Mouse (Mus musculus): ENCODE results near the gene 6430531B16Rik. TPM values are rescaled to one million over a fixed set of nuclear protein-coding genes. Genes with fewer than 3 reads are reported as not detected.
A peak's percentile ranks its signal among the peaks of the same experiment; 100 is the strongest.

6430531B16Rik gene
- polyA plus RNA-seq, 2 experiments: not detected

DNA sequence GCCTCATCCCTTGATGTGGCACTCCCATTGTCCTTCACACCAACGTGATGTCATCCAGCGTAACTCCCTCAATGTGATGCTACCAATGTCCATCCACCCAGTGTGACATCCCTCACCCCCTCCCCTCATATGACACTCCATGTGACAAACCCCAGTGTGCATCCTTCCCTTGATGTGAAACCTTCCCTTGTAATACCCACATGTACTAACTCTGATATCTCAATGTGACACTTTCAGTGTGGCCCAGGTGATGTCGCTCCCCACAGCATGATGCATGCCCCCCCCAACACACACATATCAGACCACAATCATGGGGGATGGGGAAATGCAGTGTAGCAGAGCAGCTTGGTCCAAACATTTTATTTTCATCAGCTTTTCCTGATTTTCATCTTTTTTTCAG, 21.9 kb downstream of the 6430531B16Rik start:
- 69% methylated on average over 3 of the region's 3 CpGs for WGBS (ENCODE audit: insufficient replicate concordance)
- Histone ChIP-seq H3K36me3 (replicated peaks; ENCODE audit: control insufficient read depth, insufficient read depth, low read depth) (no peaks in the 10 kb centered on the region), H3K4me1 (replicated peaks; ENCODE audit: control insufficient read depth in 2 of 2, insufficient read depth in 2 of 2, low read length in 1 of 2) (peaks cover 0 to 5% of the 10 kb centered on the region in 2 experiments; a peak in 2 of 4 replicates), H3K9me3 (ENCODE audit: control insufficient read depth, low read length) (no peaks in the 10 kb centered on the region), H3K27me3 (ENCODE audit: control insufficient read depth, insufficient read depth, low read length) (peaks cover 2% of the 10 kb centered on the region; the same call in 1 of the 2 replicates), H3K4me2 (ENCODE audit: low read depth) (no peak overlapping the region), H3K9ac (replicated peaks) (no peak overlapping the region), H3K4me3 (ENCODE audit: insufficient read depth in 1 of 2, low read depth in 2 of 2, low read length in 2 of 2) (no peak overlapping the region), H3K27ac (no peak overlapping the region)
- DNase-seq (ENCODE audit: low read depth in 3 of 3, low spot score in 3 of 3) (no peak), ATAC-seq (ENCODE audit: insufficient read depth) (no peak)
- TF ChIP-seq CTCF (IDR thresholded peaks at IDR 0.05; ENCODE audit: low read depth) (no peak), EP300 (IDR thresholded peaks at IDR 0.05; ENCODE audit: low read depth) (no peak)

DNA sequence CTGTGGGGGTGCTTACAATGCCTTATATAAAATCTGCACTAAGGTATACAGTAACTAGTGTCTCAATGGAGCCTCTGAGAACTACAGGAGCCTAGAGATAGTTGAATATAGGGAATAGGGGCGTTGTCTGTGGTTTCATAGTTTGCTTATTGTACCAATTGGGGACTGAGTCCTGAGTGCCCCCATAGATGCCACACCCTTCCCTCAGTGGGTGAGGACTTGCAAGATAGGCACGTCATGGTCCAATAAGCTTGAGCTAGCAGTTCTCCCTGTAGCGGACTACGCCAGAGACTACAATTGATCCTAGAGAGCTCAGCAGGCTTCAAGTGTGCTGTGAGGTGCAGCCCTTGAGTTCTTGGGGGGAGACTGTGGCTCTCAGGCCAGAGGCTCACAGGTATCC, 23.1 kb downstream of the 6430531B16Rik start:
- no peaks in the 10 kb centered on the region for H3K36me3 ChIP-seq (replicated peaks; ENCODE audit: control insufficient read depth, insufficient read depth, low read depth)
- no peak overlapping the region for H3K4me3 ChIP-seq (ENCODE audit: insufficient read depth in 1 of 2, low read depth in 2 of 2, low read length in 2 of 2)
- H3K4me1 ChIP-seq (replicated peaks; ENCODE audit: control insufficient read depth in 2 of 2, insufficient read depth in 2 of 2, low read length in 1 of 2): peaks cover 0 to 7% of the 10 kb centered on the region in 2 experiments; a peak in 2 of 4 replicates
- TF ChIP-seq CTCF (IDR thresholded peaks at IDR 0.05; ENCODE audit: low read depth) (no peak), EP300 (IDR thresholded peaks at IDR 0.05; ENCODE audit: low read depth) (no peak)
- H3K9ac ChIP-seq (replicated peaks): no peak overlapping the region
- DNase-seq (ENCODE audit: low read depth in 3 of 3, low spot score in 3 of 3) (no peak), ATAC-seq (ENCODE audit: insufficient read depth) (peak; percentile 77)
- 26% methylated on average over 4 of the region's 4 CpGs for WGBS (ENCODE audit: insufficient replicate concordance)
- no peak overlapping the region for H3K27ac ChIP-seq
- H3K9me3 ChIP-seq (ENCODE audit: control insufficient read depth, low read length): no peaks in the 10 kb centered on the region
- no peak overlapping the region for H3K4me2 ChIP-seq (ENCODE audit: low read depth)
- peaks cover 2% of the 10 kb centered on the region; the same call in 1 of the 2 replicates for H3K27me3 ChIP-seq (ENCODE audit: control insufficient read depth, insufficient read depth, low read length)

GRCm38 (mm10) chr7:139951991-139952633, 26.4 kb downstream of the 6430531B16Rik start:
- DNase-seq (ENCODE audit: low read depth in 3 of 3, low spot score in 3 of 3): no peak
- TF ChIP-seq EP300 (IDR thresholded peaks at IDR 0.05; ENCODE audit: low read depth) (no peak), CTCF (IDR thresholded peaks at IDR 0.05; ENCODE audit: low read depth) (no peak)
- Histone ChIP-seq H3K9ac (replicated peaks) (no peak overlapping the region), H3K4me1 (replicated peaks; ENCODE audit: control insufficient read depth in 2 of 2, insufficient read depth in 2 of 2, low read length in 1 of 2) (peaks cover 0 to 9% of the 10 kb centered on the region in 2 experiments; a peak in 3 of 4 replicates), H3K27ac (no peak overlapping the region), H3K27me3 (ENCODE audit: control insufficient read depth, insufficient read depth, low read length) (no peaks in the 10 kb centered on the region; the same call in 1 of the 2 replicates), H3K36me3 (replicated peaks; ENCODE audit: control insufficient read depth, insufficient read depth, low read depth) (no peaks in the 10 kb centered on the region), H3K9me3 (ENCODE audit: control insufficient read depth, low read length) (no peaks in the 10 kb centered on the region), H3K4me3 (ENCODE audit: insufficient read depth in 1 of 2, low read depth in 2 of 2, low read length in 2 of 2) (no peak overlapping the region), H3K4me2 (ENCODE audit: low read depth) (no peak overlapping the region)
- 74% methylated on average over 6 of the region's 6 CpGs for WGBS (ENCODE audit: insufficient replicate concordance)
- no peak for ATAC-seq (ENCODE audit: insufficient read depth)

GRCm38 (mm10) chr7:139951079-139951478, 27.5 kb downstream of the 6430531B16Rik start:
- peak overlapping the region; percentile 63 to 89 for H3K4me3 ChIP-seq (ENCODE audit: insufficient read depth in 1 of 2, low read depth in 2 of 2, low read length in 2 of 2)
- no peak overlapping the region for H3K27ac ChIP-seq
- H3K9ac ChIP-seq (replicated peaks): peak overlapping the region; percentile 58
- no peak for TF ChIP-seq EP300 (IDR thresholded peaks at IDR 0.05; ENCODE audit: low read depth)
- TF ChIP-seq CTCF (IDR thresholded peaks at IDR 0.05; ENCODE audit: low read depth): no peak
- H3K27me3 ChIP-seq (ENCODE audit: control insufficient read depth, insufficient read depth, low read length): peaks cover 3% of the 10 kb centered on the region
- no peaks in the 10 kb centered on the region for H3K9me3 ChIP-seq (ENCODE audit: control insufficient read depth, low read length)
- DNase-seq (ENCODE audit: low read depth in 3 of 3, low spot score in 3 of 3) (no peak), ATAC-seq (ENCODE audit: insufficient read depth) (no peak)
- peaks cover 0 to 9% of the 10 kb centered on the region in 2 experiments; a peak in 3 of 4 replicates for H3K4me1 ChIP-seq (replicated peaks; ENCODE audit: control insufficient read depth in 2 of 2, insufficient read depth in 2 of 2, low read length in 1 of 2)
- WGBS (ENCODE audit: insufficient replicate concordance): 3% methylated on average over 16 of the region's 16 CpGs
- peak overlapping the region; percentile 89 for H3K4me2 ChIP-seq (ENCODE audit: low read depth)
- H3K36me3 ChIP-seq (replicated peaks; ENCODE audit: control insufficient read depth, insufficient read depth, low read depth): no peaks in the 10 kb centered on the region

DNA sequence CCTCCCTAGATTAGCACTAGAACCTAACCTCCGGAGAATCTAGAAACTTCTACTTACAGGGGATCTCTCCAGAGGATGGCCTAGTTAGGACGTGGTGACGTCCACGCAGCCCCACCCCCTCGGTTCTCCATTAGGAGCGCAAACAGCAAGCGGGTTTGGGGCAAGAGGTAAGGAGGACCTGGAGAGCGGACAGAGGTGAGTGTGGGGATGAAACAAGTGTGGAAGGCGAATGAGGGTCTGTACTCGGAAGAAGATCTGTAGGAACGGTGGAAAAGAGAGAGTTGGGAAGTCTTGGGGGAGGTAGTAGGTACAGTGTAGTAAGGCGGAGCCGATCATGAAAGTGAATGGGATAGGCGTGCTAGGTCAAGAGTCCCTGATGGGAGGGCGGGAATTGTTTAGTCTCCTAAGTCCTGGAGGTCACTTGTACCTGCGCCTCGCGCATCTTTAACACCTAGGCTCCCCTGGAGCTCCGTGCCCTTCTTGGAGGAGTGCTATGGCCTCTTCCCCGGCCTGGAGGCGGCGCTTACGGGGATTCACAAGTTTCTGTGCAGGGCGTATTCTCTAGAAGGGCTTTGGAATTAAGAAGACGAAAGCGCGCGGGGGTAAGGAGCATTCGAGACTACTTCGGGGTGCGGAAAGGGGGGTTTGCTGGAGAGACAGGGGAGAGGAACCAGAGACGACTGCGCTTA, 28.1 kb downstream of the 6430531B16Rik start:
- peak; percentile 82 for ATAC-seq (ENCODE audit: insufficient read depth)
- WGBS (ENCODE audit: insufficient replicate concordance): under 1% methylated on average over 33 of the region's 33 CpGs

More for the DNA sequence above, 28.1 kb downstream of the 6430531B16Rik start:
- peak in 1 of 3 experiments; percentile 26 for DNase-seq (ENCODE audit: low read depth in 3 of 3, low spot score in 3 of 3)
- Histone ChIP-seq H3K4me3 (ENCODE audit: insufficient read depth in 1 of 2, low read depth in 2 of 2, low read length in 2 of 2) (peak overlapping the region; percentile 63 to 89), H3K4me2 (ENCODE audit: low read depth) (peak overlapping the region; percentile 89), H3K27me3 (ENCODE audit: control insufficient read depth, insufficient read depth, low read length) (peaks cover 10% of the 10 kb centered on the region), H3K9ac (replicated peaks) (peak overlapping the region; percentile 58), H3K36me3 (replicated peaks; ENCODE audit: control insufficient read depth, insufficient read depth, low read depth) (no peaks in the 10 kb centered on the region), H3K9me3 (ENCODE audit: control insufficient read depth, low read length) (no peaks in the 10 kb centered on the region), H3K4me1 (replicated peaks; ENCODE audit: control insufficient read depth in 2 of 2, insufficient read depth in 2 of 2, low read length in 1 of 2) (peaks cover 0 to 6% of the 10 kb centered on the region in 2 experiments; a peak in 3 of 4 replicates), H3K27ac (no peak overlapping the region)
- no peak for TF ChIP-seq CTCF (IDR thresholded peaks at IDR 0.05; ENCODE audit: low read depth)
- TF ChIP-seq EP300 (IDR thresholded peaks at IDR 0.05; ENCODE audit: low read depth): no peak

All from liver, embryonic 14.5 days (tissue).